Comparison of ENCODE assay signal across 12 mouse cellular contexts in the genomic region with DNA sequence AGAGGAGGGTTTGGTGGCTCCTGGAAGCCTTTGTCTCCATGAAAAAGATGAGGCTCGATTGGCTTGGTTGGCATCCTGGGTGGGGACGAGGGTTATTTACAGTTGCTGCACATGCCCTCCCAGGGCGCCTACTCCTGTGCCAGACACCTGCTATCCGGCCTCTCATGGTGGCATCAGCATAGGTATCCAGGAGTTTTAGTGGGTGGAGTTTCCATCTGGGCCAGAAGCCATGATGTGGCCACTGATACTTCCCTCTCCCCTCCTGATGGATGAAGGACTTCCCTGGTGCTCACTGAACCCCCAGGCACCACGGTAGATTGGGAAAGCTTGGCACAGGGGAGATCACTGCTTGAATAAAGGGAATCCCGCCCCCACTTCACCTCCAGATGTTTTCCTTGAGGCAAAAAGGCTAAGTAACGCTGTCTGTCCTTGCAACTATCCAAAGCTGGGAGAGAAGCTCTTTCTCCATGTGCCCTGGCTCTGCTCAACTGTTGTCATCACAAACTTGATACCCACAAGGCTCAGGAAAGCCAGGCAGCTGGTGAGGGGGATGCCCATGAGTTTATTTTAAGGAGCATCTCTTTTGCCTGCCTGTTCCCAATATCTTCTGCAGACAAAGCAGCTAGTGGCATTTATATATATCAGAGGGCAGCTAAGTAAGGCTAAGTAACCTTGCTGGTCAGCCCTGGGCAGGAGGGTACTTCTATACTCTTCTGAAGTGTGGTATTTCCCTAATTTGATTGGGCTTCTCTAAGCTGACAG. TPM values are rescaled to one million over a fixed set of nuclear protein-coding genes. Genes with fewer than 3 reads are reported as not detected.
DNase-seq lines count a peak whose midpoint lies in the region; ATAC-seq lines count a peak whose summit lies in the region.
"Had no signal": no experiment of that assay in that cellular context is flagged by ENCODE, and none has a peak within 500 bp of the region (broad histone marks: within the 10 kb centered on the region; RNA-seq: fewer than 3 reads in every experiment).

No protein-coding gene starts in this region.

- H3K4me3 ChIP-seq in forebrain, embryonic 13.5 days = no peak overlapping the region
- H3K4me3 ChIP-seq in forebrain, embryonic 12.5 days (replicated peaks) = no peak overlapping the region
- no peak overlapping the region for H3K4me3 ChIP-seq in midbrain, embryonic 16.5 days (ENCODE audit: low read depth, low read length)
- H3K4me3 ChIP-seq in midbrain, embryonic 11.5 days (ENCODE audit: low read depth, low read length) = no peak overlapping the region
- H3K4me3 ChIP-seq: limb, embryonic 15.5 days had no signal

- H3K4me2 ChIP-seq in forebrain, embryonic 13.5 days = no peak overlapping the region
- H3K4me2 ChIP-seq in forebrain, embryonic 12.5 days = no peak overlapping the region
- no peak overlapping the region for H3K4me2 ChIP-seq in midbrain, embryonic 16.5 days (ENCODE audit: low read length)
- H3K4me2 ChIP-seq in midbrain, embryonic 11.5 days = no peak overlapping the region
- H3K4me2 ChIP-seq: heart, embryonic 11.5 days; limb, embryonic 15.5 days had no signal

- no peak overlapping the region for H3K9ac ChIP-seq in forebrain, embryonic 13.5 days
- no peak overlapping the region for H3K9ac ChIP-seq in forebrain, embryonic 12.5 days
- no peak overlapping the region for H3K9ac ChIP-seq in midbrain, embryonic 16.5 days (ENCODE audit: low read depth, low read length)
- H3K9ac ChIP-seq in midbrain, embryonic 11.5 days (ENCODE audit: low read length) = no peak overlapping the region
- H3K9ac ChIP-seq: limb, embryonic 15.5 days had no signal

- DNase-seq in midbrain, embryonic 11.5 days (ENCODE audit: low spot score, missing footprints) = no peak
- DNase-seq in layer of hippocampus, postnatal 14 days (ENCODE audit: low spot score in 2 of 2) = peak; percentile 61 to 71
- DNase-seq in right cerebral cortex, postnatal 36 days (ENCODE audit: low spot score in 2 of 2) = peak; percentile 64 to 84
- DNase-seq in heart, adult 8-10 months (ENCODE audit: low spot score) = no peak
- no peak for DNase-seq in kidney, adult 18-20 months
- DNase-seq: kidney, adult 11 months had no signal

- no peaks in the 10 kb centered on the region for H3K9me3 ChIP-seq in forebrain, embryonic 13.5 days (replicated peaks)
- no peaks in the 10 kb centered on the region for H3K9me3 ChIP-seq in forebrain, embryonic 12.5 days
- H3K9me3 ChIP-seq in midbrain, embryonic 16.5 days (replicated peaks; ENCODE audit: control insufficient read depth, low read length, poor library complexity, severe bottlenecking) = no peaks in the 10 kb centered on the region
- H3K9me3 ChIP-seq in midbrain, embryonic 11.5 days (ENCODE audit: control insufficient read depth, low read length) = no peaks in the 10 kb centered on the region
- H3K9me3 ChIP-seq: limb, embryonic 15.5 days had no signal

- peaks cover 10% of the 10 kb centered on the region; the same call in 1 of the 2 replicates for H3K27me3 ChIP-seq in forebrain, embryonic 13.5 days
- H3K27me3 ChIP-seq in forebrain, embryonic 12.5 days = peaks cover 28% of the 10 kb centered on the region
- H3K27me3 ChIP-seq in midbrain, embryonic 16.5 days (ENCODE audit: control insufficient read depth, insufficient read depth, low read depth, low read length) = no peaks in the 10 kb centered on the region
- no peaks in the 10 kb centered on the region for H3K27me3 ChIP-seq in midbrain, embryonic 11.5 days (ENCODE audit: control insufficient read depth, insufficient read depth, low read length)

- H3K27ac ChIP-seq in forebrain, embryonic 13.5 days = peak overlapping the region; percentile 70
- H3K27ac ChIP-seq in forebrain, embryonic 12.5 days = no peak overlapping the region
- peak overlapping the region; percentile 54; the same call in 1 of the 2 replicates for H3K27ac ChIP-seq in midbrain, embryonic 16.5 days (ENCODE audit: low read length)
- H3K27ac ChIP-seq in midbrain, embryonic 11.5 days (ENCODE audit: low read depth, low read length) = no peak overlapping the region
- H3K27ac ChIP-seq: limb, embryonic 15.5 days; macrophage had no signal

- ATAC-seq in forebrain, embryonic 13.5 days = no peak
- no peak for ATAC-seq in forebrain, embryonic 12.5 days (ENCODE audit: low FRiP score)
- ATAC-seq in midbrain, embryonic 16.5 days = no peak
- ATAC-seq in midbrain, embryonic 11.5 days (ENCODE audit: low FRiP score) = no peak

- 76% methylated on average over 7 of the region's 7 CpGs for WGBS in forebrain, embryonic 13.5 days
- 77% methylated on average over 7 of the region's 7 CpGs for WGBS in forebrain, embryonic 12.5 days
- WGBS in midbrain, embryonic 16.5 days = 75% methylated on average over 7 of the region's 7 CpGs
- WGBS in midbrain, embryonic 11.5 days = 77% methylated on average over 7 of the region's 7 CpGs

- peaks cover 24% of the 10 kb centered on the region for H3K4me1 ChIP-seq in forebrain, embryonic 13.5 days
- H3K4me1 ChIP-seq in forebrain, embryonic 12.5 days = peaks cover 13% of the 10 kb centered on the region
- no peaks in the 10 kb centered on the region; the same call in 1 of the 2 replicates for H3K4me1 ChIP-seq in midbrain, embryonic 16.5 days (ENCODE audit: control insufficient read depth, insufficient read depth, low read length)
- H3K4me1 ChIP-seq in midbrain, embryonic 11.5 days (ENCODE audit: control insufficient read depth, insufficient read depth, low read length) = peaks cover 2% of the 10 kb centered on the region; the same call in 1 of the 2 replicates

- H3K36me3 ChIP-seq in forebrain, embryonic 13.5 days (ENCODE audit: poor library complexity, severe bottlenecking) = peaks cover 47% of the 10 kb centered on the region
- peaks cover 29% of the 10 kb centered on the region for H3K36me3 ChIP-seq in forebrain, embryonic 12.5 days (replicated peaks)
- H3K36me3 ChIP-seq in midbrain, embryonic 16.5 days (ENCODE audit: control insufficient read depth, insufficient read depth, low read length) = peaks cover 12% of the 10 kb centered on the region
- H3K36me3 ChIP-seq in midbrain, embryonic 11.5 days (ENCODE audit: control insufficient read depth, insufficient read depth, low read length) = no peaks in the 10 kb centered on the region
- H3K36me3 ChIP-seq: limb, embryonic 15.5 days had no signal

RNA-seq across cellular contexts. Expression of a gene that starts 20.2 kb away (rescaled TPM):
- 4.5 and 7.2 TPM in 2 replicates for polyA plus RNA-seq in forebrain, embryonic 13.5 days (2015; fragmentation: Nextera tagmentation; extraction: Ambion mirVana)
- polyA plus RNA-seq in forebrain, embryonic 12.5 days (2016; fragmentation: Nextera tagmentation; extraction: Ambion mirVana) = 7.4 and 9.0 TPM in 2 replicates
- 3.7 and 4.2 TPM in 2 replicates for polyA plus RNA-seq in midbrain, embryonic 16.5 days (2015; fragmentation: Nextera tagmentation; extraction: Ambion mirVana)
- polyA plus RNA-seq in midbrain, embryonic 11.5 days (2014; fragmentation: Nextera tagmentation; extraction: Ambion mirVana) = 5.5 and 6.1 TPM in 2 replicates
- total RNA-seq in layer of hippocampus, postnatal 14 days (2021) = 10 to 100 TPM; 11.3 to 13.8 TPM
- 100 to 1,000 TPM; 427 to 604 (median 541) TPM for total RNA-seq in heart, adult 8-10 months (2022)

Comparison
In these comparisons a context has a peak if more than half of its experiments do, and no peak if none do; other contexts are left out.
1. H3K27ac ChIP-seq: peak in forebrain, embryonic 13.5 days (single experiment) and midbrain, embryonic 16.5 days (single experiment); none in forebrain, embryonic 12.5 days (single experiment) and midbrain, embryonic 11.5 days (single experiment).
2. DNase-seq: peak in layer of hippocampus, postnatal 14 days (2 of 2) and right cerebral cortex, postnatal 36 days (2 of 2); none in midbrain, embryonic 11.5 days (single experiment), heart, adult 8-10 months (single experiment) and kidney, adult 18-20 months (single experiment).